Mouse (Mus musculus) frontal cortex, adult (tissue): ENCODE measurements around the gene Lair1.
"Not testable (repeated sequence)": the region's sequence is repeated elsewhere in the genome, so short reads cannot be mapped to it uniquely, and the experiment has no call there.

Experiments used
- ATAC-seq: cut with Nextera tagmentation; 2 replicates; pipeline ENCODE4 v1.9.2; 2017; ENCODE audit warnings: mild to moderate bottlenecking, moderate library complexity, mixed read lengths; ENCODE audit not compliant: low TSS enrichment

Gene Lair1

GRCm38 (mm10) chr7:4003996-4004395 lies 59.0 kb downstream of the Lair1 start:
- ATAC-seq, result not testable (repeated sequence)

- no peak for ATAC-seq
Measured at GRCm38 (mm10) chr7:3962017-3962416, 101.0 kb downstream of the Lair1 start.

DNA sequence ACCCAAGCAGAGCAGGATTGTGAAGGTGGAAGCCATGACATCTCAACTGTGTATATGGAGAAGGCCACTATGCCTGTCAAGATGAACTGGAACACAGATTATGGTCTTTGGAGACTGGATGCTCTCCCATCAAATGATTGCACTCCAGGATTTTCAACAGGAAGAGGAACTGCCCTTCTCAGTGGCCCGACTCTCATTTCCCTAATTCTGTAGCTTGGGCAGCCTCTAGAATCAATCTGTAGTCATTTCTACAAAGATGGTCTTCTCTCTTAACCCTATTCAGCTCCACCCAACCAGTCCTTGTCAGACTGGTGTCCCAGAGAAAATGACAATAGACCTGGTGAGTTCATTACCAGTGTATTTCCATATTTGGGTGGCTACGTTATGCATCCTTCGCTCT lies 105.6 kb downstream of the Lair1 start:
- no peak for ATAC-seq
